In genomic region chr16:58408487-58409281, GRCm38 (mm10) we compare ENCODE assay signal across 8 mouse cellular contexts. TPM values are rescaled to one million over a fixed set of nuclear protein-coding genes. Genes with fewer than 3 reads are reported as not detected.
DNase-seq lines count a peak whose midpoint lies in the region; ATAC-seq and TF ChIP-seq lines count a peak whose summit lies in the region.

No protein-coding gene starts in this region.

- no peaks in the 10 kb centered on the region for H3K9me3 ChIP-seq in G1E (replicated peaks)
- H3K9me3 ChIP-seq in heart, postnatal 0 days (replicated peaks; ENCODE audit: control insufficient read depth, low read length), result no peaks in the 10 kb centered on the region

- no peak for DNase-seq in G1E (ENCODE audit: low spot score)
- DNase-seq in heart, postnatal 0 days (ENCODE audit: low spot score), result no peak
- DNase-seq in layer of hippocampus, adult 8-10 months (ENCODE audit: low spot score in 2 of 2), result peak; percentile 6 to 17
- peak; percentile 46 for DNase-seq in lung, postnatal 14 days
- peak; percentile 59 for DNase-seq in retina, embryonic 14.5 days (ENCODE audit: low spot score)
- DNase-seq in yolk sac, embryonic 10.5 days (ENCODE audit: low spot score), result peak; percentile 57

- 0 out of 2 replicates have a peak, but pooled peaks have one; percentile 10 for TF ChIP-seq POLR2A in bone marrow, adult 2 months (IDR thresholded peaks at IDR 0.05; ENCODE audit: borderline replicate concordance, control insufficient read depth, low read depth, low read length)

- peaks cover 4% of the 10 kb centered on the region for H3K36me3 ChIP-seq in G1E (replicated peaks)
- H3K36me3 ChIP-seq in heart, postnatal 0 days (replicated peaks; ENCODE audit: control insufficient read depth, insufficient read depth, low read length), result no peaks in the 10 kb centered on the region

- peaks cover 7% of the 10 kb centered on the region for H3K27me3 ChIP-seq in G1E (ENCODE audit: insufficient read depth, low read length)
- H3K27me3 ChIP-seq in heart, postnatal 0 days (ENCODE audit: control insufficient read depth, insufficient read depth, low read length), result no peaks in the 10 kb centered on the region

- H3K9ac ChIP-seq in heart, postnatal 0 days (replicated peaks; ENCODE audit: low read depth, low read length), result peak overlapping the region; percentile 96

- WGBS in bone marrow, adult 2 months, result 2% methylated on average over 82 of the region's 89 CpGs
- under 1% methylated on average over 55 of the region's 89 CpGs for WGBS in heart, postnatal 0 days

- H3K4me2 ChIP-seq in heart, postnatal 0 days (ENCODE audit: low read depth, low read length), result peak overlapping the region; percentile 90

- TF ChIP-seq CTCF in G1E (IDR thresholded peaks at IDR 0.05; ENCODE audit: low read depth, low read length), result no peak
- TF ChIP-seq CTCF in bone marrow, adult 2 months (IDR thresholded peaks at IDR 0.05; ENCODE audit: control insufficient read depth, insufficient read depth, low read length), result no peak
- TF ChIP-seq CTCF in heart, postnatal 0 days (IDR thresholded peaks at IDR 0.05; ENCODE audit: low read depth), result no peak

- ATAC-seq in G1E (ENCODE audit: extremely low read depth, insufficient number of reproducible peaks, low FRiP score, poor library complexity, severe bottlenecking), result 0 out of 2 replicates have a peak, but pooled peaks have one; percentile 12
- ATAC-seq in erythroid progenitor cell, adult 5-6 weeks (replicated peaks; ENCODE audit: low FRiP score, poor library complexity, severe bottlenecking), result 0 out of 2 replicates have a peak, but pooled peaks have one; percentile 15
- ATAC-seq in heart, postnatal 0 days (ENCODE audit: insufficient read depth, low read depth), result peak; percentile 34

- peak overlapping the region; percentile 89 for H3K4me3 ChIP-seq in G1E (ENCODE audit: low read depth, low read length)
- H3K4me3 ChIP-seq in bone marrow, adult 2 months (replicated peaks; ENCODE audit: control insufficient read depth, low read depth, low read length), result peak overlapping the region; percentile 54
- H3K4me3 ChIP-seq in heart, postnatal 0 days (ENCODE audit: low read depth, low read length), result peak overlapping the region; percentile 98

- H3K27ac ChIP-seq in bone marrow, adult 2 months (ENCODE audit: control insufficient read depth, insufficient read depth, low read depth, low read length, poor library complexity), result no peak overlapping the region; the same call in 1 of the 2 replicates
- H3K27ac ChIP-seq in heart, postnatal 0 days (ENCODE audit: low read depth), result peak overlapping the region; percentile 95

- H3K4me1 ChIP-seq in G1E (ENCODE audit: insufficient read depth, low read depth, low read length), result peaks cover 26% of the 10 kb centered on the region
- H3K4me1 ChIP-seq in bone marrow, adult 2 months (ENCODE audit: control insufficient read depth, insufficient read depth, low read length), result no peaks in the 10 kb centered on the region
- peaks cover 13% of the 10 kb centered on the region for H3K4me1 ChIP-seq in heart, postnatal 0 days (ENCODE audit: control insufficient read depth, insufficient read depth)

- 0 out of 2 replicates have a peak, but pooled peaks have one; percentile 28 for TF ChIP-seq EP300 in heart, postnatal 0 days (IDR thresholded peaks at IDR 0.05; ENCODE audit: low read depth)

RNA-seq across cellular contexts. Expression of gene Dcbld2, which starts 0.4 kb away (rescaled TPM):
- 12.0 and 16.4 TPM in 2 replicates for total RNA-seq in G1E (2014; fragmentation: Nextera tagmentation)
- total RNA-seq in G1E (2017), result 7.0 and 8.0 TPM in 2 replicates
- 1.3 and 1.7 TPM in 2 replicates for polyA plus RNA-seq in G1E (2012)
- polyA plus RNA-seq in bone marrow, adult 2 months (2011; ENCODE audit: insufficient read depth, insufficient read length, low replicate concordance, missing spikeins), result 1.0 and 10.4 TPM in 2 replicates
- total RNA-seq in erythroid progenitor cell, adult 5-6 weeks (2015; ENCODE audit: low replicate concordance), result 3.6 and 5.4 TPM in 2 replicates
- 2.9 and 3.6 TPM in 2 replicates for total RNA-seq in erythroid progenitor cell, adult 5-6 weeks (2017; ENCODE audit: low replicate concordance)
- total RNA-seq in heart, postnatal 0 days (2014; rRNA removed; ENCODE audit: low replicate concordance), result 26.5 and 38.4 TPM in 2 replicates
- polyA plus RNA-seq in heart, postnatal 0 days (2015; fragmentation: Nextera tagmentation; extraction: Ambion mirVana), result 3.9 and 4.1 TPM in 2 replicates
- 10 to 100 TPM; 12.6 to 14.7 (median 13.5) TPM for total RNA-seq in layer of hippocampus, adult 8-10 months (2022)

Comparison
In these comparisons a context has a peak if more than half of its experiments do, and no peak if none do; other contexts are left out.
1. DNase-seq: peak in layer of hippocampus, adult 8-10 months (2 of 2), lung, postnatal 14 days (single experiment), retina, embryonic 14.5 days (single experiment) and yolk sac, embryonic 10.5 days (single experiment); none in G1E (single experiment) and heart, postnatal 0 days (single experiment).
2. Peak in every context shown above with its lines, with median percentiles within 50 percentile points of each other: ATAC-seq and H3K4me3 ChIP-seq.